Mouse (Mus musculus) adrenal gland, adult (tissue): ENCODE data around the gene Phactr4.

Source experiments
- DNase-seq, 2 experiments: peaks; one replicate each; pipeline ENCODE4 v3.0.0; 2022 to 2023; ENCODE audit warnings: low spot score in 1 of 2; ENCODE audit not compliant: inconsistent age in 2 of 2

The Phactr4 gene

DNA sequence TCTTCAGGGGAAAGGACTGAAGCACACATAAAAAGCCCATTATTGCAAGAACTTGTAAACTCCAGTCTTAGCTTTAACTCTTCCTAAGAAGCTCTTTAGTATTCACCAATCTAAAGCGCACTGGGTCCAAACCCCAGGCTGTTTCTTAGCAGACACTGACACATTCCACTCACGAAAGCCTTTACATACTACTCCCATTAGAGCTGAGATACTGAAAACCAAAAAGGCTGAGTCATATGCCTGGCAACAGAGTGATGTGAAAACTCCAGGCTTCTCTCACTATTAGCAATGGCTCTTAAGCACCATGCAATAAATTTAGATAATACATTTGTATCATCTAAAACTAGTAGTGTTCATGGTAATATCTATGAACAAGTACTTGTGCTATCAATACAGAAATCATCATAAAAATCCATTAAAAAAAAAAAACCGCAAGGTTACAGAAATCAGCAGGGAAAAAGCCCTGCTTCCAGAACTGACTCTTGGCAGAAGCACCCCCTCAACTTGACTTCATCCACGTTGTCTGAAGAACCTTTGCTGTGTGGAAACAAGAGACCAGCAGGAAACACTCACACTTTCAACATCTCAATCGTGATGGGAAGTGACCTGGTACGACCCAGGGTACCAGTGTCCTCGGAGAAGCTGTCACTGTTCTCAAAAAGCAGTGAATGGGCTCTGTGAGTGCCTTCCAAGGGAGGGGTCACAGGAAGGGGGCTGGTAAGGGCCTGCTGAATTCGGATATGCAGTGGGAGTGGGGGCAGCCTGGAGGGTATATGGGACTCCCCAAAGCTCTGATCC is 52.1 kb downstream of the Phactr4 start:
- DNase-seq: no peak

DNA sequence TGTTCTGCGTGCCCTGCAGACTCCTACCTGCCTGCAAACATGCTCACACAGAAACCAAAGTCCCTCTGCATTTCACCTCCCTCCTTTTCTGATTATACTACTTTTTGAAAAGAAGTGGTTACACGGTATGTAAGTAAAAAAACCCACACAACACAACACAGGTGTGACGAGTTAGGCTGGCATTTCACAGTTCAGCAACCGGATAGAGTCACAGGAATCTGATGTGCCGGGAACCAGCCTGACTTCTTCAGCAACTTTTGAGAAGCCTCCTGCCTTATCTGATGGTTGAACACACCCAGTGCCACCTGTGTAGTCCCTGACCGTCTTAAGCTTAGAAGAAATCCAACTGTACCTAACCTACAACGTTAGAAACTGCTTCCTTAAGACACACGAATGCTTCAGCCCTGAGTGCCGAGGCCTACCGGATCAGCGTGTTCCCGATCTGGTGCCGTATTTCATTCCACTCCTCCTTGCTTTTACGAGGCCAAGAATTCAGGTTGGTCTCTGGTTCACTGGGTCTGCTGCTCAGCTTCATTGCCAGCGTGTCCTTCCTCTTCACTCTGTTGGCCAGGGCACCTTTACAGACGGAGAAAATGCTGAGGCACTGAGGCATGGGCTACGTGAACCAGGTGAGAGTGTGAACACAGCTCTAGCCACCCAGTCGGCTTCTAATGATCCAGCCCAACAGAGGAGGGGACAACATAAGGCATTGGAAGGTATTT is 54.6 kb downstream of the Phactr4 start:
- no peak for DNase-seq

DNA sequence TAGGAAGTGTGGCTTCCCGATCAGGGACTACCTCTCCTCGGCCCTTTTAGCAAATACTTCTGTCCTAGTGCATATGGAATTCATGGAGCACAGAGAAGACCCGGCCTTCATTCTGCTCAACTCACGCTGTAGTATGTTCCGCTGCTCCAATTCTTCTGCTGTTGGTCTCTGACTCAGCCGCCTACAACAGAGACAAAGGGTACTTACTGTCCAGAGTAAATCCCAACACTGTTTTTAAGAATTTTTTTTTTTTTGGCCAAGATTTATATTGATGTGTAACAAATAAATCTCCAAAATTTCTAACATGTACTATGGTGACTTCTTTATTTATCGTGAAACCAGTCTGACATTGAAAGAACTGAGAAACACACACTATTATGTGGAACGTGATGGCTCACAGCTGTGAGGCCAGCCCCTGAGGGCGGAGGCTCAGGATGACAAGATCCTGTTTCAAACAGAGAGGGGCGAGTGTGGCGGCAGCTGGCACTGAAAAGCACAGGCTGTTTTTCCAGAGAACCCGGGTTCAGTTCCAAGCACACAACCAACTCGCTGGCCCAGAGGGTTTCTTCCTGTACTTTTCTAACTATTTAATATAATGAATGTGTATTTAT is 56.7 kb downstream of the Phactr4 start:
- DNase-seq: no peak

DNA sequence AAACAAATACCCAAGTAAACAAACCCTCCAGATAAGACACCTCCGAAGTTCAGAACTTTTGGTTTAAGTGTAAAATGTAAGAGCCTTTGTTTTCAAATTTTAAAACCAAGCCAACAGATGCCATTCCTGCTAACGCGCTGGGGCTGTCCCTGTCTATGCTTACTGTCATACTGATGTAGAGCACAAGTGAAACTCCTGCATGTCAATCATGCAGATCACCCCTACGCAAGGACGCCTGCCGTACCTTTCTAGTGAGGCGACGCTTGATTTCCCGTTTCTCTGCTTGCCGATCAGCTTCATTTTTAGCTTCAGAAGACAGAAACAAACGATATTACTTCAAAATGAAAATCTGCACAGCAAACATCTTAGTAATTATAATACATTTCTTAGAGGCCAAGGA is 58.8 kb downstream of the Phactr4 start:
- no peak for DNase-seq

GRCm38 (mm10) chr4:132359510-132359909 is 62.8 kb downstream of the Phactr4 start:
- no peak for DNase-seq

GRCm38 (mm10) chr4:132356170-132356569 is 66.1 kb downstream of the Phactr4 start:
- peak; percentile 53 to 86 for DNase-seq

- peak; percentile 23 to 40 for DNase-seq
Measured at GRCm38 (mm10) chr4:132355403-132355802, 66.9 kb downstream of the Phactr4 start.

DNA sequence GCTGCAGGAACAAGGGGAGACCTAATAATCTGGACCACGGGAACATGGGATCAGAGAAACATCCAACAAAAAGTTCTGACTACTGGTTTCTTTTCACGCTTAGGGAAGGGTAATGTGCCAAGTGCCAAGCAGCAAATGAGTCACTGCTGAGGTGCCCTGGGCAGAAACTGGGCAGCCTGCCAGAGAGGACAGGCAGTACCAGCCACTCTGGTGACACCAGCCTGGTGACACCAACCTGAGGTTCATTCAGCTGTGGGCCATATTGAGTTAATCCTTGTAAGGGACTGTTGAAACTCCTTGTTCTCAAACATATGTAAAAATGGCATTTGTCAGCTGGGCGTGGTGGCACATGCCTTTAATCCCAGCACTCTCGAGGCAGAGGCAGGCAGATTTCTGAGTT is 67.7 kb downstream of the Phactr4 start:
- peak; percentile 86 to 89 for DNase-seq

DNA sequence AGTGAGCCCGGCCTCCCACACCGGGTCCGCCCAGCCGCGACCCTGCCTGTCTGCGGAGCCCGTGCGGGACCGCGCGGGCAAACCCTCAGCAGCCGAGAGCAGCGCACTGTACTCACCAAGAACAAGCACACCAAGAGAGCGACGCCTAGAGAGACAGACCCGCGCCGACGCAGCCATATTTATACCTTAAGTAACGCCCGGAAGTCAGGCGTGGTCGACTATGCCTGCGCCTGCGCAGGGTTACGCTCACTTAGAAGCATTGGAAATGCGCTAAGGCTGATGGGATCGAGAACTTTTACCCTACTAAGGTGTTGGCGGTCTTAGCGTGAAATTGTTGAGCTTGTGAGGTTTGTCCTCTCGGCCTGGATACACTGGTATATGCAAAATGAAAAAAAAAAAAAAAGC is 68.8 kb downstream of the Phactr4 start, which contains the start of gene Rcc1:
Gene Rcc1 (minus strand): TSS at position 125 of the 405 bp plus-strand sequence.
- DNase-seq: peak; percentile 93 to 98

GRCm38 (mm10) chr4:132352739-132353138 is 69.5 kb downstream of the Phactr4 start:
- DNase-seq: peak; percentile 36 to 74

GRCm38 (mm10) chr4:132351401-132351800 is 70.9 kb downstream of the Phactr4 start:
- DNase-seq: no peak

DNA sequence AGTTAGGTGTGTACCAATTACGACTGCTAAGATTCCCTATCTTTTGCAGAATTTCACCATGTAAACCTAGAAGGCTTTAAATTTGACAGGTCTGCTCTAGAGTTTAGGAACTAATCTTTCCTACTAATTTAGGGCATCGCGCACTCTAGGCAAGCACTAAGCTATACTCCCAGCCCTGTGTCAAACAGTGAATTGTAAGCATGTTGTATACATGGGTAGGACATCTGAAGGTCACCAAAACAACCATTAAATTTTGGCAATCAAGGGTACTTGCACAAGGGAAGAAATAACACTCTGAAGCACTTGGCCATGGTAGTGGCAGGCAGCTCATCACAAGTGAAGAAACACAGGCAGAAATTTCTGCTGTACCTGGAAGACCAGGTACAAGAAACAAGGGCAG is 71.4 kb downstream of the Phactr4 start:
- DNase-seq: no peak

DNA sequence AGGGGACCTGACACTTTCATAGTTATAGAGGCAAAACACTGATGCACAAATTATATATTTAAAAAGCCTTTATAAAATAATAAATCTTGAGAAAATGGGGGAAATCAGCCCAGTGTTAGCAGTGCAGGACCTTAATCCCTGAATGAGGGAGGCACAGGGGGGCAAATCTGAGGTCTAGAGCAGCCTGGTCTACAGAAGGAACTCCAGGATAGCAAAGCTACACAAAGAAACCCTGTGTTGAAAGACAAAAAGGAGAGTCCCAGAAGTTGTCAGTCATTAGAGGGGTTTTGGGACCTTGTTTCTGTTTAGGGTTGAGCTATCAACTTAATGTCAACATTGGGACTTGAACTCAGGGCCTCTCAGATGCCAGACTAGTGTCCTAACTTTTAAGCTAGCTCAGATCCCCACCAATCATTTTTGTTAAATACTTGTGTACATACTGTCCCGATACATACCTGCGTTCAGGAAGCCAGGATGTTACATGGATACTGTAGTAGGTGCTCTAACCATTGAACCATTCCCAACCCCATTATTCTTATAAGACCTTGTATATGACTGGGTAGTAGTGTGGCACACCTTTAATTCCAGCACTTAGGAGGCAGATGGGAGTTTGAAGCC is 72.1 kb downstream of the Phactr4 start:
- DNase-seq: no peak

DNA sequence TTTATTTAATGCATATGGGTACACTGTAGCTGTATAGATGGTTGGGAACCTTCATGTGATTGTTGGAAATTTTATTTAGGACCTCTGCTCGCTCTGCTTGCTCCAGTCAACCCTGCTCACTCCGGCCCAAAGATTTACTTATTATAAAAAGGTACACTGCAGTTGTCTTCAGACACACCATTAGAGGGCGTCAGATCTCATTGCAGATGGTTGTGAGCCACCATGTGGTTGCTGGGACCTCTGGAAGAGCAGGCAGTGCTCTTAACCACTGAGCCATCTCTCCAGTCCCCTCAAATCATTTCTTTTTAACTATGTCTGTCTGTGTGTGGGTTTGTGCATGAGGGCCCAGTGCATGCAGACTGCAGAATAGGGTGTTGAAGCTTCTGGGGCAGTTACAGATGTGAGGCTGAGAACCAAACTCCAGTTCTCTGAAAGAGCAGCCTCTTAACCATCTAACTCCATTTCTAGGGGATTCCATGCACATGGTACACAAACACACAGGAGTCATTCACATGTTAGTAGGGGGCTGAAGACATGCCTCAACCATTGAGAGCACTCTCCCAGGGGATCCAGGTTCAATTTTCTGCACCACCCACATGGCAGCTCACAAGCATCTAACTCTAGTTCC is 72.7 kb downstream of the Phactr4 start:
- no peak for DNase-seq

DNA sequence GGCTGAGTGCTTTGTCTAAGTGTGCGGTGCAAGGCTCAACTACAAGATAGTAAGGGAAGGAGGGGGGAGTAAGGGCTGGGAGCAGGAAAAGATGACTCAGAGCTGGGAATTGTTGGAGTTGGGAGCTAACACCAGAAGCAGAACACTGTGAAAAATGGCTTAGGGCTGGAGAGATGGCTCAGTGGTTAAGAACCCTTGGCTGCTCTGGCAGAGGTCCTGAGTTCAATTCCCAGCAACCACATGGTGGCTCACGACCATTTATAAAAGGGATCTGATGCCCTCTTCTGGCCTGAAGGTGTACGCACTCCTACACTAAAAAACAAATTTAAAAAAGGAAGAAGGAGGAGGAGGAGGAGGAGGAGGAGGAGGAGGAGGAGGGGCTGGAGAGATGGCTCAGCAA is 75.6 kb downstream of the Phactr4 start:
- peak in 1 of 2 experiments; percentile 32 for DNase-seq

- DNase-seq: no peak
Measured at GRCm38 (mm10) chr4:132346261-132346660, 76.0 kb downstream of the Phactr4 start.

GRCm38 (mm10) chr4:132345843-132346212 is 76.5 kb downstream of the Phactr4 start:
- no peak for DNase-seq

DNA sequence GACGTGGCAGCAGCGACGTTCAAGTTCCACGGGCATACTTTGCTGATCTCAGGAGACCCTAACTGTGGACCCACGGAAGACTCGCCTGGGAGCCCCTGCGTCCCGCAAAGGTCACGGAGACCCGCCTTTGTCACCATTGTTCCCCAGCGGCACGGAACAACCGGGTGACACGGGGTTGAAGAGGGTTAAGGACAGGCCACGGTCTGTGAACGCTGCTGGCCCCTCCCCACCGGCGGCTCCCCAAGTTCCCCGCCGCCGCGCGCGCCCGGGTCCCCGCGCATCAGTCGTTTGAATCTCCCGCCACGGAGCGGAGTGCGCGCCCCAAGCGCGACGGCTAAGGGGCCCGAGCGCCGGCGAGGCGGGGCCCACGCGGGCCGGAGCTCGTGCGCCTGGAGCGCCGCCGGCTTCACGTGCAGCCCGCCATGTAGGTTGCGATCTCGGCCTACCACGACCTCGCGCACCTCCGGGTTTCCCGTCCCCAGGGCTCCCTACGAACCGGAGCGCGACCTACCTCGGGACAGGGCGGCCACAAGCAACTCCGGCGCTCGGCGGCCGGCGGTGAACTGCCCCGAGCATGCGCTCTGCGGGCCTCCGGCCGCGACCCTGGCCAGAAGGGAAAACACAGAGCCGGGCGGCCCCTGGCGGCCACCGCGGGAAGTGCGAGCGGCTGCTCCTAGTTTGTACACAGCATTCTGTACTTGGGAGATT is 77.0 kb downstream of the Phactr4 start:
- peak; percentile 95 to 99 for DNase-seq

DNA sequence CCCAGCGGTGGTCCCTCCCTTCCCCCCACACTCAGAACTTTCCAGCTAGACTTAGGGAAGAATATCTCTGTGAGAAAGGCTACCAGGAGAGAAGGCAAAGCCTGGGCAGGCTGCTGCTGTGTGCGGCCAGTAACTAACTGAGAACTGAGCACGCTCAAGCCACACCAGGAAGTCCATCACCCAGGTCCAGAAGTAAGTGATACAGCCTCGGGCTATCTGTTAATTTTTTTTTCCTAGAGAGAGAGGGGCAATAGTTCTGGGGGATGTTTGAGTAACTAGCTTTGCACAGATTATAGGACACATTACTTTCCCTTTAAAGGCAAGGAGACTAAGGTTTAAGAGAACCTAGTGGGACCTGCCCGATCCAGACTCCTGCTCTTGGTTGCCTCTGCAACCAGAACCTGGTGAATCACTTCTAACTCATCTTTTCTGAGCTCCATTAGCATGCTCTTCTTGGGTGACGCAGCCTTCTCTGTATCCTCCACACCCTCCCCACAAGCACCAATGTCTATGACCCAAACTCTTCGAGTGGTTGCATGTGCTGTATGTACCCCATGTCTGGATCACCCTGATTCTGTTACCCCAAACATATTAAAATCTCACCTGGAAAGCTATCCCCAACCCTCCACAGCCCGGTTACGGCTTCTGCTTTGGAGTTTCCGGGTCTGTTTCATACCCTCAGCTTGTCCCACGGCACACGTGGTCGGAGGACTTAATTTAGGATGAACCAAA is 77.7 kb downstream of the Phactr4 start:
- DNase-seq: peak in 1 of 2 experiments; percentile 76

- no peak for DNase-seq
Measured at GRCm38 (mm10) chr4:132341451-132341850, 80.8 kb downstream of the Phactr4 start.
